In the genomic region with DNA sequence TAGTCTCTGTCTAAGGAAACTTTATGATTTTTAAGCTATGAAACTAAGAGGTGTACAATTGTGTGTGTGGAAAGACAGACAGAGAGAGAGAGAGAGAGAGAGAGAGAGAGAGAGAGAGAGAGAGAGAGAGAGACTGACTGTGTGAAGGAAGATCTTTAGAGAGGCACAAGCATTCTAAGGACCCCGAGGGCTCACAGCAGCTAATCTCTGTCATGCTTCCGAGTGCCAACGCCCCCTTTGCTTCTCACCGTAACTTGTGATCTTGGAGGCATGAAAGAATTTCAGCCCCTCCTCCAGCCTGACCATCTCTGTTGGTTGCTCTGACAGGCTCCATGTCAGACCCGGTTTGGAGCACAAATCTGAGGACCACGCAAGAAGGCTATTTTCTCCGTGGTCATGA, we compare ENCODE assay signal across 22 mouse cellular contexts. TPM values are rescaled to one million over a fixed set of nuclear protein-coding genes. Genes with fewer than 3 reads are reported as not detected.
DNase-seq lines count a peak whose midpoint lies in the region; ATAC-seq and TF ChIP-seq lines count a peak whose summit lies in the region.
"Had no signal": no experiment of that assay in that cellular context is flagged by ENCODE, and none has a peak within 500 bp of the region (broad histone marks: within the 10 kb centered on the region; RNA-seq: fewer than 3 reads in every experiment).

Gene Slc45a2, plus strand, starts transcription at position 301 of the 400 bp plus-strand sequence.

- H3K36me3 ChIP-seq in heart, embryonic 12.5 days: no peaks in the 10 kb centered on the region
- no peaks in the 10 kb centered on the region for H3K36me3 ChIP-seq in heart, embryonic 10.5 days
- no peaks in the 10 kb centered on the region for H3K36me3 ChIP-seq in hindbrain, postnatal 0 days (ENCODE audit: insufficient read depth, low read length)
- no peaks in the 10 kb centered on the region for H3K36me3 ChIP-seq in hindbrain, embryonic 10.5 days
- H3K36me3 ChIP-seq in lung, embryonic 15.5 days: no peaks in the 10 kb centered on the region
- H3K36me3 ChIP-seq: forebrain, embryonic 15.5 days had no signal

- no peaks in the 10 kb centered on the region for H3K4me1 ChIP-seq in heart, embryonic 12.5 days (replicated peaks)
- 0 out of 2 replicates have a peak, but pooled peaks cover 4% of the 10 kb centered on the region for H3K4me1 ChIP-seq in heart, embryonic 10.5 days
- H3K4me1 ChIP-seq in hindbrain, postnatal 0 days (ENCODE audit: insufficient read depth, low read length): no peaks in the 10 kb centered on the region
- H3K4me1 ChIP-seq in hindbrain, embryonic 10.5 days (replicated peaks): no peaks in the 10 kb centered on the region; the same call in 1 of the 2 replicates
- no peaks in the 10 kb centered on the region for H3K4me1 ChIP-seq in lung, embryonic 15.5 days
- H3K4me1 ChIP-seq: embryonic facial prominence, embryonic 12.5 days; forebrain, embryonic 15.5 days; neural tube, embryonic 13.5 days had no signal

- peak within 1 kb of the TSS; percentile 30 for H3K4me2 ChIP-seq in heart, embryonic 12.5 days
- H3K4me2 ChIP-seq in hindbrain, postnatal 0 days (ENCODE audit: low read depth, low read length): 0 out of 2 replicates have a peak within 1 kb of the TSS, but pooled peaks have one; percentile 7
- H3K4me2 ChIP-seq in lung, embryonic 15.5 days: peak within 1 kb of the TSS; percentile 26; the same call in 1 of the 2 replicates
- H3K4me2 ChIP-seq: embryonic facial prominence, embryonic 12.5 days; forebrain, embryonic 15.5 days; neural tube, embryonic 13.5 days had no signal

- no peak for TF ChIP-seq CTCF in hindbrain, postnatal 0 days (IDR thresholded peaks at IDR 0.05; ENCODE audit: low read depth)

- no peak for DNase-seq in heart, embryonic 10.5 days (ENCODE audit: low spot score)
- DNase-seq in hindbrain, postnatal 0 days (ENCODE audit: low spot score): no peak
- no peak for DNase-seq in hindbrain, embryonic 10.5 days (ENCODE audit: low spot score)
- DNase-seq in lung, postnatal 4 days: no peak
- DNase-seq in ZHBTc4 (ENCODE audit: low read depth, low spot score): peak; percentile 19
- no peak for DNase-seq in right cerebral cortex, postnatal 4 days
- DNase-seq: adrenal gland, adult 8-10 months; B cell, adult 2 months; cerebellum, adult 9-11 months; gastrocnemius, postnatal 25 days; kidney, adult 8-10 months; thymus, postnatal 36 days had no signal

- ATAC-seq in heart, embryonic 12.5 days (ENCODE audit: insufficient number of reproducible peaks, low FRiP score): no peak
- no peak for ATAC-seq in hindbrain, postnatal 0 days
- ATAC-seq in lung, embryonic 15.5 days (ENCODE audit: borderline replicate concordance, extremely low read depth, low FRiP score, low TSS enrichment): no peak

- no peaks in the 10 kb centered on the region for H3K9me3 ChIP-seq in heart, embryonic 12.5 days (replicated peaks)
- H3K9me3 ChIP-seq in heart, embryonic 10.5 days: no peaks in the 10 kb centered on the region
- no peaks in the 10 kb centered on the region for H3K9me3 ChIP-seq in hindbrain, postnatal 0 days (ENCODE audit: low read length)
- H3K9me3 ChIP-seq in hindbrain, embryonic 10.5 days: no peaks in the 10 kb centered on the region
- no peaks in the 10 kb centered on the region for H3K9me3 ChIP-seq in lung, embryonic 15.5 days
- H3K9me3 ChIP-seq: embryonic facial prominence, embryonic 12.5 days; forebrain, embryonic 15.5 days; neural tube, embryonic 13.5 days had no signal

- WGBS in heart, embryonic 12.5 days: 41% methylated on average over 7 of the region's 7 CpGs
- 33% methylated on average over 7 of the region's 7 CpGs for WGBS in heart, embryonic 10.5 days
- 68% methylated on average over 7 of the region's 7 CpGs for WGBS in hindbrain, postnatal 0 days
- 56% methylated on average over 7 of the region's 7 CpGs for WGBS in hindbrain, embryonic 10.5 days
- 49% methylated on average over 7 of the region's 7 CpGs for WGBS in lung, embryonic 15.5 days

- no peaks in the 10 kb centered on the region for H3K27me3 ChIP-seq in heart, embryonic 12.5 days (replicated peaks)
- H3K27me3 ChIP-seq in heart, embryonic 10.5 days (ENCODE audit: insufficient read depth, poor library complexity, severe bottlenecking): no peaks in the 10 kb centered on the region
- no peaks in the 10 kb centered on the region for H3K27me3 ChIP-seq in hindbrain, postnatal 0 days (ENCODE audit: insufficient read depth, low read length)
- no peaks in the 10 kb centered on the region for H3K27me3 ChIP-seq in hindbrain, embryonic 10.5 days (ENCODE audit: insufficient read depth, poor library complexity, severe bottlenecking)
- H3K27me3 ChIP-seq in lung, embryonic 15.5 days: no peaks in the 10 kb centered on the region
- H3K27me3 ChIP-seq: embryonic facial prominence, embryonic 12.5 days; forebrain, embryonic 15.5 days; neural tube, embryonic 13.5 days had no signal

- no peak within 1 kb of the TSS for H3K4me3 ChIP-seq in heart, embryonic 12.5 days
- H3K4me3 ChIP-seq in heart, embryonic 10.5 days: no peak within 1 kb of the TSS
- H3K4me3 ChIP-seq in hindbrain, postnatal 0 days (ENCODE audit: low read length): no peak within 1 kb of the TSS
- H3K4me3 ChIP-seq in hindbrain, embryonic 10.5 days: no peak within 1 kb of the TSS
- no peak within 1 kb of the TSS for H3K4me3 ChIP-seq in lung, embryonic 15.5 days
- H3K4me3 ChIP-seq: embryonic facial prominence, embryonic 12.5 days; forebrain, embryonic 15.5 days; neural tube, embryonic 13.5 days had no signal

- H3K27ac ChIP-seq in heart, embryonic 12.5 days (ENCODE audit: poor library complexity, severe bottlenecking): no peak within 1 kb of the TSS
- H3K27ac ChIP-seq in heart, embryonic 10.5 days: no peak within 1 kb of the TSS
- H3K27ac ChIP-seq in hindbrain, postnatal 0 days: no peak within 1 kb of the TSS
- no peak within 1 kb of the TSS for H3K27ac ChIP-seq in hindbrain, embryonic 10.5 days
- no peak within 1 kb of the TSS for H3K27ac ChIP-seq in lung, embryonic 15.5 days
- H3K27ac ChIP-seq: embryonic facial prominence, embryonic 12.5 days; forebrain, embryonic 15.5 days; liver, embryonic 14.5 days; neural tube, embryonic 13.5 days had no signal

- no peak within 1 kb of the TSS for H3K9ac ChIP-seq in heart, embryonic 12.5 days
- H3K9ac ChIP-seq in hindbrain, postnatal 0 days (replicated peaks; ENCODE audit: low read length): no peak within 1 kb of the TSS
- no peak within 1 kb of the TSS for H3K9ac ChIP-seq in lung, embryonic 15.5 days
- H3K9ac ChIP-seq: embryonic facial prominence, embryonic 12.5 days; forebrain, embryonic 15.5 days; liver, embryonic 14.5 days; neural tube, embryonic 13.5 days had no signal

RNA-seq across cellular contexts. Expression of gene Slc45a2, which starts in this region (rescaled TPM):
- 0.08 TPM in 1 of 2 replicates, not detected in the other for polyA plus RNA-seq in heart, embryonic 12.5 days (2016; fragmentation: Nextera tagmentation; extraction: Ambion mirVana)
- polyA plus RNA-seq in heart, embryonic 10.5 days (2016; fragmentation: Nextera tagmentation; extraction: Ambion mirVana): 0.16 TPM in 1 of 2 replicates, not detected in the other
- total RNA-seq in hindbrain, postnatal 0 days (2014; rRNA removed): not detected in 2 replicates
- 0.09 and 0.23 TPM in 2 replicates for polyA plus RNA-seq in hindbrain, postnatal 0 days (2015; fragmentation: Nextera tagmentation; extraction: Ambion mirVana)
- polyA plus RNA-seq in hindbrain, embryonic 10.5 days (2016; fragmentation: Nextera tagmentation; extraction: Ambion mirVana): 0.19 and 0.21 TPM in 2 replicates
- not detected in 2 replicates for polyA plus RNA-seq in lung, embryonic 15.5 days (2015; fragmentation: Nextera tagmentation; extraction: Ambion mirVana)
- total RNA-seq: adrenal gland, adult 8-10 months; gastrocnemius, postnatal 25 days; layer of hippocampus, adult 8-10 months; left cerebral cortex, postnatal 25 days; megakaryocyte-erythroid progenitor cell, adult 5-6 weeks; monocyte, adult 5-6 weeks had no signal
- polyA plus RNA-seq: forebrain, embryonic 15.5 days; neural tube, embryonic 13.5 days had no signal
